Mouse (Mus musculus) thymus, adult 2 months (tissue): ENCODE results near the gene Nfyc. TPM values are rescaled to one million over a fixed set of nuclear protein-coding genes. Genes with fewer than 3 reads are reported as not detected.

Experiments
- DNase-seq: peaks from one replicate; pipeline ENCODE4 v3.0.0; 2021
- H3K27ac ChIP-seq: fragments of 200-500 bp; 2 replicates; pipeline ENCODE4 v1.5.1; 2012; ENCODE audit warnings: low read length, control low read depth; ENCODE audit not compliant: control insufficient read depth, insufficient read depth
- H3K27me3 ChIP-seq: fragments of 200-500 bp; 2 replicates; pipeline ENCODE4 v1.6.1; 2012; ENCODE audit warnings: mild to moderate bottlenecking, low read length, moderate library complexity, mixed read lengths; ENCODE audit not compliant: control insufficient read depth, insufficient read depth
- H3K36me3 ChIP-seq: fragments of 200-500 bp; 2 replicates; pipeline ENCODE4 v1.6.1; 2012; ENCODE audit warnings: mild to moderate bottlenecking, low read length, moderate library complexity; ENCODE audit not compliant: control insufficient read depth, insufficient read depth
- H3K4me1 ChIP-seq: fragments of 200-500 bp; replicated peaks from 2 replicates; pipeline ENCODE4 v1.6.1; 2012; ENCODE audit warnings: low read length; ENCODE audit not compliant: control insufficient read depth, insufficient read depth
- H3K4me3 ChIP-seq: fragments of 200-500 bp; 2 replicates; pipeline ENCODE4 v1.5.1; 2012; ENCODE audit warnings: mild to moderate bottlenecking, low read length, control low read depth, moderate library complexity; ENCODE audit not compliant: control insufficient read depth, insufficient read depth
- CTCF ChIP-seq: fragments of 200-500 bp; IDR thresholded peaks from 2 replicates; pipeline ENCODE4 v1.5.1; 2012; ENCODE audit warnings: mild to moderate bottlenecking, control low read depth, low read length, moderate library complexity, borderline replicate concordance; ENCODE audit not compliant: control insufficient read depth, poor library complexity, insufficient read depth; ENCODE audit errors: extremely low read depth
- POLR2A ChIP-seq: fragments of 200-500 bp; IDR thresholded peaks from 2 replicates; pipeline ENCODE4 v1.6.1; 2012; ENCODE audit warnings: mild to moderate bottlenecking, low read length, control low read depth, moderate library complexity; ENCODE audit not compliant: control insufficient read depth, poor library complexity, insufficient read depth; ENCODE audit errors: extremely low read depth
- WGBS: fragments of 180-500 bp; shearing (Covaris S2); methylation state at CpG from one replicate; pipeline ENCODE4 v1.1.7; 2018; 5-methylcytosine and 5-hydroxymethylcytosine counted together
- polyA plus RNA-seq: library from polyadenylated mRNA; depleted of rRNA; stranded (reverse); fragments of >200 nt; gene quantifications from 2 replicates; pipeline ENCODE4 v1.2.3, GENCODE M21; 2012

Nfyc gene
- polyA plus RNA-seq, 1 experiment = 354 TPM

GRCm38 (mm10) chr4:120817002-120817774, 14.2 kb downstream of the Nfyc start:
- no peak overlapping the region for H3K4me3 ChIP-seq
- no peaks in the 10 kb centered on the region for H3K27me3 ChIP-seq
- H3K36me3 ChIP-seq = no peaks in the 10 kb centered on the region
- TF ChIP-seq CTCF = no peak
- TF ChIP-seq POLR2A = no peak
- DNase-seq = no peak
- 0 out of 2 replicates have a peak overlapping the region, but pooled peaks have one; percentile 8 for H3K27ac ChIP-seq
- H3K4me1 ChIP-seq = peaks cover 3% of the 10 kb centered on the region
- WGBS = 57% methylated on average over 3 of the region's 3 CpGs

DNA sequence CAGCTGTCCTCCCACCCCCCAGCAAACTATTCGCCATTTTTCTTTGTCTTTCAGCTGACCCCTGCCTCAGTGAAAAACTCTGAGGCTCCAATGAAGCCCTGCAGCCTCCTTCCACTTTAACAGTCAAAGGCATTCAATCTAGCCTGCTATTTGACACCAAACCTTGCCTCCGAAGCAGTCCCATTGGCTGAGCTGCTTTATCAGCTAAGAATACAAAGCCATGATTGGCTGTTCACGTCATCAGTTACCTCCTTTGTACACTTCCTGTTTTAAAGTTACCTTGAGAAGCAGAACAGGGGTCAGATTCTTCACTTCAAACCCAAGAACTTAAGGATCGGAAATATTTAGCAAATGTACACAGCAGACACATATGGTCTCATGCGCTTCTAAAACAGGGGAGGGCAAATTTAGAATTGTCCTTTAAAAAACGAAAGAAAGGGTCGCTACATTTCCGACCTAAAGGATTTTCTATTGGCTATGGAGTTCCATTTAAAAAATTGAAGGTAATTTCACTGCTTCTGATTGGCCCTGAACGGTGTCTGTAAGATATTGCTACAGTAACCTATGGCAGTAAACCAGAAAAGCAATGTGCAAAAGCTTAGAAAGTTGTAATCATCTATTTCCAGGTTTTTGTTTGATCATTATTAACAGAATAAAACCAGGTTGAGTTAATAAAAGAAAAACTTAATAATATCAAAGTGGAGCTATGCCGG, 15.6 kb downstream of the Nfyc start:
- H3K4me3 ChIP-seq = peak overlapping the region; percentile 47
- peaks cover 3% of the 10 kb centered on the region for H3K4me1 ChIP-seq
- H3K27ac ChIP-seq = no peak overlapping the region
- no peak for TF ChIP-seq CTCF
- TF ChIP-seq POLR2A = no peak
- WGBS = 7% methylated on average over 10 of the region's 10 CpGs
- no peaks in the 10 kb centered on the region for H3K36me3 ChIP-seq
- H3K27me3 ChIP-seq = no peaks in the 10 kb centered on the region
- DNase-seq = peak; percentile 69

DNA sequence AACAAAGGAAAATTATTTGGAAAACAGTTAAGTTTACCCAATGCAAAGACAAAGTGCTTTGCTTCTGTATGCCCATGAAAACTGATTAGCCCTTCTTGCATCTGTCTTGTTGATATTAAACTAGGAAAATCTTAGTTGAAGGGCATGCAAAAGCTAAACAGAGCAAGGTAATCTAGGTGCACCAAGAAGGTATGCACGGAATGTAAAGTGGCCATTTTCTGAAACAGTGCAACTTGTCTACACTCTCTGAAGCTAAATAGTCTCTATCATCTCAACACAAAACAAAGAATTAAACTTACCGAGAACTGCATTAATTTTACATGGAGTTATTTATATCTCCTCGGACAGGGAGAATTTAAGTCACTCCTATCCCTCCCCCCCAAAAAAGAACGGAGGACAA, 16.2 kb downstream of the Nfyc start:
- DNase-seq = no peak
- WGBS = 7% methylated on average over 4 of the region's 4 CpGs
- H3K36me3 ChIP-seq = no peaks in the 10 kb centered on the region
- H3K27ac ChIP-seq = no peak overlapping the region
- TF ChIP-seq POLR2A (no peak), CTCF (no peak)
- H3K27me3 ChIP-seq = no peaks in the 10 kb centered on the region
- H3K4me3 ChIP-seq = peak overlapping the region; percentile 47
- H3K4me1 ChIP-seq = peaks cover 3% of the 10 kb centered on the region

DNA sequence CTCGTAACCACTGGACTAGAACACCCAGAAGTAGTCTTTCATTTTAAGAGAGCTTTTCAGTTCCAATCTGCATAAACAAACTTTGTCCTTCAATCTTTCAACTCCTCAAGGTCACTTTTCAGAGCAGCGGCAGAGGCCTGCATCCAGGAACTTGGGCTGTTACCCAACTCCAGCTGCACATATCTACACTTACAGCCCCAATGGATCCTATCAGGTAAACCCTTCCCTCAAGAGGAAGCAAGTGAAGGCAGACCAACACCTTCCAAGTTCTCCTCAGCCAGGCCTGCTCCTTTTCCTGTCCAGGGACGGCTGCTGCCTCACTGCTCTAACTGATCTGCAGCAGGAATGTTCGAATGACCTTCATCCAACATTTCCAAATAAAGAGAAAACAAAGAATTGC, 17.2 kb downstream of the Nfyc start:
- no peak for TF ChIP-seq CTCF
- no peak for TF ChIP-seq POLR2A
- WGBS = 68% methylated on average over 4 of the region's 4 CpGs
- no peak overlapping the region for H3K27ac ChIP-seq
- no peaks in the 10 kb centered on the region for H3K36me3 ChIP-seq
- H3K4me1 ChIP-seq = peaks cover 3% of the 10 kb centered on the region
- DNase-seq = no peak
- H3K4me3 ChIP-seq = no peak overlapping the region
- H3K27me3 ChIP-seq = no peaks in the 10 kb centered on the region

DNA sequence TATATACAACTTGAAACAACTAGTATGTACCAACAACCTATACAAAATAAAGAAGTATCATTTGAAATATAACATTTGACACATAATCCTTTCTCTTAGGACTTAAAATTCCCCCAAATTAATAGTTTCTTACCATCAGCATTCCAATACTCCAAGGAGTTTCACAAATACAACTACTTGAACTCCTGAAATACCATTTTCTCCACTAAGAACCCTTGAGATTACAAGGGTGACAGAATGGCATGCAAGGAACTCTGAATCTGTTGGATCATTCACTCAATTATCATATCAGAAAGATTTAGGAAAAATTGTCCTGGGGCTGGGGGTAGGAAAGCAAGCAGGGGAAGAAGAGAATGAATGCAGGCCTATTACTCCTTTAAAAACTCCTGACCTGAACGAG, 17.6 kb downstream of the Nfyc start:
- Histone ChIP-seq H3K36me3 (no peaks in the 10 kb centered on the region), H3K4me3 (no peak overlapping the region), H3K4me1 (peaks cover 3% of the 10 kb centered on the region), H3K27ac (no peak overlapping the region), H3K27me3 (no peaks in the 10 kb centered on the region)
- TF ChIP-seq CTCF (no peak), POLR2A (no peak)
- WGBS = 71% methylated on average over 1 of the region's 1 CpGs
- no peak for DNase-seq

DNA sequence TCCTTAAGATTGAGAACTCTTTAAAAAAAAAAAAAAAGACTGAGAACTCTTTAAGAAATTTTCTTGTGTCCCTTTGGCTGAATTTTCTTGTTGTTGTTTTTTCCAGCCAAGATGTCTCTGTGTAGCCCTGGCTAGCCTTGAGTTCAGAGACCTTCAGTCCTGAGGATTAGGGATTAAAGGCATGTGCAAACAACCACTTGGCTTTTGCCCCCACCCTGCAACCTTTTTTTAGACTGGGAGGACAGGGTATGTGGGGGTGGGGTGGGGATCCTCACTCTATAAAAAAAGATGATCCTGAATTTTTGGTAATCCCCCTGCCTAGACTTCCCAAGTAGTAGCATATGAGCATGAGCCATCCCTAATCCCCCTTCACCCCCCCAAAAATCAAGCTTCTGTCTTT, 25.6 kb downstream of the Nfyc start:
- Histone ChIP-seq H3K27me3 (no peaks in the 10 kb centered on the region), H3K36me3 (no peaks in the 10 kb centered on the region), H3K4me3 (no peak overlapping the region), H3K27ac (no peak overlapping the region), H3K4me1 (no peaks in the 10 kb centered on the region)
- DNase-seq = no peak
- TF ChIP-seq CTCF (no peak), POLR2A (no peak)
